Mouse (Mus musculus) macrophage (primary cell): ENCODE measurements around the gene Foxp1. TPM values are rescaled to one million over a fixed set of nuclear protein-coding genes. Genes with fewer than 3 reads are reported as not detected.

Source experiments
- H3K27ac ChIP-seq: fragments of 350-480 bp; formaldehyde crosslinking; 2 replicates; pipeline ENCODE4 v1.9.0; 2021
- H3K36me3 ChIP-seq: fragments of 350-480 bp; formaldehyde crosslinking; 2 replicates; pipeline ENCODE4 v1.9.0; 2021; ENCODE audit errors: inconsistent target
- H3K4me3 ChIP-seq: fragments of 350-480 bp; formaldehyde crosslinking; 2 replicates; pipeline ENCODE4 v1.9.0; 2021; ENCODE audit errors: inconsistent target
- H3K79me2 ChIP-seq: fragments of 350-480 bp; formaldehyde crosslinking; 2 replicates; pipeline ENCODE4 v1.9.0; 2021; ENCODE audit errors: inconsistent target
- WGBS: methylation state at CpG from one replicate; pipeline ENCODE4 v1.1.7; 2026; ENCODE audit warnings: inconsistent platforms; ENCODE audit not compliant: missing documents; 5-methylcytosine and 5-hydroxymethylcytosine counted together
- polyA plus RNA-seq: library from polyadenylated mRNA; stranded (reverse); fragments of 250-400 nt; gene quantifications from 3 replicates; pipeline ENCODE4 v1.2.4, GENCODE M21; 2018; ENCODE audit warnings: inconsistent platforms

The Foxp1 gene
- polyA plus RNA-seq, 1 experiment from 2014 or later = 38.9 TPM

DNA sequence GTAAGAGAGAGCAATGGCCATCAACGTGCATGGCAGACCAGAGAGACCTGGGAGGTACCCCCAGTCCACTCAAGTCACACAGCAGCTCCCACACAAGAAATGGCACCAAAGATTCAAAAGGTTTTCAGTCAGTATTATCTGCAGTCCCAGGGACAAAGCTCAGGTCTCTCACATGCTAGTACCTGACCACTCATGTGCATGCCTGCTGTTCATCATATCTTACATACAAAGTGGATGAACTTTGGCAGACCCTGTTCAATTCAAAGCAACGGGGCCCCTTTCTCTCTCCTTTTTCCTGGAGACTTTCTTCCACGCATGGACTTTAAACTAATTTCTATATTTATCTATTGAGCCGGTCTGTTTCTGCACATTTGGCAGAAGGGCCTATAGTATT, 260.8 kb downstream of the Foxp1 start:
- 52% methylated on average over 4 of the region's 4 CpGs for WGBS
- peak overlapping the region; percentile 46 for H3K27ac ChIP-seq

DNA sequence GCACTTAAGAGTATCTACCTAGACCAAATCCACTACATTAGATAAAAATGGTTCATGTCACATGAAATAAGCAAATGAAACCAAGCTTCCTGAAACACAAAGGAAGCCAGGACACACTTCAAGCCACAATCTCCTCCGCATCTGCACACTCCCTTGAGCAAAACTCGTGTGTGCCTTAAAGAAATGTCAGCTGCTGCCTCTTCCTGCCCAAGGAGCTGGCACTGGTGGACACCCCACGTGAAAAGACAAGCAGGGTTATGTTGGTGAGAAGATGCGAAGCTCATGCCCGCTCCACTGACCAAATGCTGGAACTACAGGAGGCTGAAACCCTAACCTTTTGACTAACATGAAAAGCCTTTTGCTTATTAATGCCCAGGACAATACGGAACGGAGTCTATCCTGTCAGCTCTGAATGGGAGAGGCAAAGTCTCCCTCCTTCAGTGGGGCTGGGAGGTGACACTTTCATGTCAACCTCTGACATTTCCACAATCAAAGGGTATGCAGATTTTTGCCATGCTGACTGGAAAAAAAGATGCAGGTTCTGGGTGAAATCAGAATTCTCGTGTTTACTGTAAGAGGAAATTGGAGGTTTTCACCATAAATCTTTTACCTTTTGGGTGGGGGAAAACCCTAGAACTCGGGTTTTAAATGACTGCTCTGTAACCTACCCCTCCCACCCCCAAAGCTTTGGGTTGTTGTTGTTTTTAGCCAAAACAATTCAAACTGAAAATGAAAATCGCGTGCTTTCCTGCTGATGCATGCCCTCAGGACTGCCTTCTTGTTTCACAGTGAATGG, 261.4 kb downstream of the Foxp1 start:
- Histone ChIP-seq H3K4me3 (no peak overlapping the region), H3K36me3 (no peaks in the 10 kb centered on the region), H3K79me2 (no peaks in the 10 kb centered on the region), H3K27ac (peak overlapping the region; percentile 46)
- 14% methylated on average over 11 of the region's 11 CpGs for WGBS

More for the DNA sequence above, 260.8 kb downstream of the Foxp1 start:
- Histone ChIP-seq H3K4me3 (no peak overlapping the region), H3K79me2 (no peaks in the 10 kb centered on the region), H3K36me3 (no peaks in the 10 kb centered on the region)

DNA sequence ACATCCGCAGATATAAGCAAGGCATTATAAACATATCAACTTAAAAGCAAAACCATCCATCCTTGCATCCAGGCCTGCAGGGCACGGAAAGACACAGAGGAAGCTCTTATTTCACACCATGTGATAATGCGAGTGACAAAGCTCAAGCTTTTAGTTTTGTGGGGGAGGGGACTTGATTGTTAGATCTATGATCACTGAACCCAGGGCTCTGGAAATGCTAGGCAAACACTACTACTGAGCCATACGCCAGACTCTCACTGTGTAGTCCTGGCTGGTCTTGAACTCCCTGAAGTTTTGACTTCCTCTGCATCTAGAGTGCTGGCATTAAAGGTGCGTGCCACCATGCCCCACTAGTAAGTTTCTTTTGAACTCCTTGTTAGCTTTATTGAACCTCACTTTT, 264.2 kb downstream of the Foxp1 start:
- no peaks in the 10 kb centered on the region for H3K79me2 ChIP-seq
- H3K36me3 ChIP-seq = no peaks in the 10 kb centered on the region
- no peak overlapping the region for H3K27ac ChIP-seq
- WGBS = 85% methylated on average over 5 of the region's 5 CpGs
- H3K4me3 ChIP-seq = no peak overlapping the region

DNA sequence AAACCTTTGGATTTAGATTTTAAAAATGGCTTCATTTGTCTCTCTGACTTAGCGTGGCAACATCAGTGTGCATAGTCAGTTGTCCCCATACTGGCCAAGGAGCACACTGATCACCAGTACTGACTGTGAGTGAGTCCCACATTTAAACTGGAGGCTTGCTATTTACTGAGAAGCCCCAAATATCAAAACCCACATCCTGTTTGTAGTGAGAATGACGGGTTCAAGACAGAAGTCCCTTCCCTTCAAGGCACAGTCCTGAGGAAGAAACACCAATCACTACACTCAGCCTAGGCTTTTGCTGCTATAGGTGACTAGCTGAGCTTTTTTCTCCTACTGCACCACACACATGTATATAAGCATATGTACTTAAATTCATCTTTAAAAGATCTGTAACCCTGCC, 264.8 kb downstream of the Foxp1 start:
- Histone ChIP-seq H3K79me2 (no peaks in the 10 kb centered on the region), H3K36me3 (no peaks in the 10 kb centered on the region), H3K4me3 (no peak overlapping the region), H3K27ac (no peak overlapping the region)
- 64% methylated on average over 2 of the region's 2 CpGs for WGBS

GRCm38 (mm10) chr6:99253331-99253730, 269.2 kb downstream of the Foxp1 start:
- H3K79me2 ChIP-seq = no peaks in the 10 kb centered on the region
- H3K27ac ChIP-seq = no peak overlapping the region
- no peaks in the 10 kb centered on the region for H3K36me3 ChIP-seq
- 90% methylated on average over 8 of the region's 8 CpGs for WGBS
- no peak overlapping the region for H3K4me3 ChIP-seq

DNA sequence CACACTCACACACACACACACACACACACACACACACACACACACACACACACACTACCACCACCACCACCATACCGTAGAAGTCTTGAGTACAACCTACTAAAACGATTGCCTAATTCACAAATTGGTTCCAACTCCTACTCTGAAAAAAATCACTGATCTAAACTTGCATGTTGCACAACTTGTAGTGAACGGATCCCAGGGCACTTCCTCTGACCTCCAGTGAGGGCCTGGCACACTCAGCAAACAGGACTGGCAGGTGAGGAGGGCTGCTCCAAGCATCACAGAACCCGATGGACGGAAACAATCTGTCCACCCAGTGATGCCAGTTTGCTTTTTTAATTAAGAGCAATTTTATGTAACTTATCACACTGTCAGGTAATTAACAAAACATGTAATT, 269.7 kb downstream of the Foxp1 start:
- no peak overlapping the region for H3K4me3 ChIP-seq
- no peak overlapping the region for H3K27ac ChIP-seq
- 35% methylated on average over 5 of the region's 5 CpGs for WGBS
- no peaks in the 10 kb centered on the region for H3K79me2 ChIP-seq
- H3K36me3 ChIP-seq = no peaks in the 10 kb centered on the region

- WGBS = 58% methylated on average over 4 of the region's 4 CpGs
- no peak overlapping the region for H3K27ac ChIP-seq
- no peak overlapping the region for H3K4me3 ChIP-seq
- H3K79me2 ChIP-seq = no peaks in the 10 kb centered on the region
- no peaks in the 10 kb centered on the region for H3K36me3 ChIP-seq
These were observed 270.6 kb downstream of the Foxp1 start for GRCm38 (mm10) chr6:99251924-99252323.

DNA sequence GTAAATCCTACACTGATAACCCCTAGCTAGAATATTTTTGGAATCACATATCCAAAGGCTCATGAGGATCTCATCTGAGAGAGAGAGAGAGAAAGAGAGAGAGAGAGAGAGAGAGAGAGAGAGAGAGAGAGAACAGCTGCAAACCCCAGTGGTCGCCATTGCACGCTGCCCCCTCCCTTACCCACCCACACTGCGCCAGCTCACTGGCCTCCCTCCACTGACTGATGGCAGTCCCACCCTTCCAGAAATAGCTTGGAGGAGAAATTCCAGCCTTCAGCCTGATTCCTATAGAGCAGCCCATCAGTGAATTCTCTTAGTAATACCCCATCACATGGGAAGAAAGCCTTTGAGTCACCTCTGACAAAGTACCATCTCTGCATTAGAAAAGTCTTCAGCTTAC, 271.3 kb downstream of the Foxp1 start:
- 100% methylated on average over 1 of the region's 3 CpGs for WGBS
- H3K36me3 ChIP-seq = no peaks in the 10 kb centered on the region
- no peaks in the 10 kb centered on the region for H3K79me2 ChIP-seq
- H3K4me3 ChIP-seq = no peak overlapping the region
- H3K27ac ChIP-seq = no peak overlapping the region

GRCm38 (mm10) chr6:99249496-99250030, 273.0 kb downstream of the Foxp1 start:
- WGBS = 100% methylated on average over 3 of the region's 5 CpGs
- no peaks in the 10 kb centered on the region for H3K36me3 ChIP-seq
- H3K4me3 ChIP-seq = no peak overlapping the region
- H3K79me2 ChIP-seq = no peaks in the 10 kb centered on the region
- no peak overlapping the region for H3K27ac ChIP-seq

- WGBS = 25% methylated on average over 8 of the region's 8 CpGs
These were observed 274.1 kb downstream of the Foxp1 start for GRCm38 (mm10) chr6:99248396-99248795.

GRCm38 (mm10) chr6:99241625-99242395, 280.7 kb downstream of the Foxp1 start:
- Histone ChIP-seq H3K27ac (peak overlapping the region; percentile 64), H3K79me2 (no peaks in the 10 kb centered on the region), H3K36me3 (no peaks in the 10 kb centered on the region), H3K4me3 (no peak overlapping the region)
- WGBS = 56% methylated on average over 10 of the region's 10 CpGs

More at GRCm38 (mm10) chr6:99248396-99248795, 274.1 kb downstream of the Foxp1 start:
- Histone ChIP-seq H3K27ac (no peak overlapping the region), H3K36me3 (no peaks in the 10 kb centered on the region), H3K4me3 (no peak overlapping the region), H3K79me2 (no peaks in the 10 kb centered on the region)

DNA sequence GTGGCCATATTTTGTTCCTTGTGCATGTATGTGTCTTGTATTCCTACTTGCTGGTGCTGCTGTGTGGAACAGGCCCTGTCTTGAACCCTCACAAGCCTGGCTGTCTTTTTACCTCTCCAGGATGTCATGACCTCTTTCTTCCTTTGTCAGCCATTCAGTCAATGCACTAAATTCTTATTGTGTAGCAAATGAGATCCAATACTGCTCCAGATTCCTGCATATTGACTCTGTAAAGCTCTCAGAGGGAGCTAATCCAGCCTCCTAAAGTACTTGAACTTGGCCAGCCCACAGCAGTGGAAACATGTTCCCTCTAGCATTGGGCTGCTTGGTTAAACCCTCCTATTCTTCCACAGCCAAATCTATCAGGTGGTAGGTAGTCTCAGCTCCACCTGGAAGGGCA, 281.8 kb downstream of the Foxp1 start:
- H3K36me3 ChIP-seq = no peaks in the 10 kb centered on the region
- no peak overlapping the region for H3K4me3 ChIP-seq
- H3K27ac ChIP-seq = peak overlapping the region; percentile 64; the same call in 1 of the 2 replicates
- H3K79me2 ChIP-seq = no peaks in the 10 kb centered on the region

- Histone ChIP-seq H3K4me3 (no peak overlapping the region), H3K79me2 (no peaks in the 10 kb centered on the region), H3K27ac (no peak overlapping the region), H3K36me3 (no peaks in the 10 kb centered on the region)
- WGBS = 92% methylated on average over 8 of the region's 8 CpGs
These were observed 286.9 kb downstream of the Foxp1 start for GRCm38 (mm10) chr6:99235588-99235987.

GRCm38 (mm10) chr6:99233411-99233810, 289.1 kb downstream of the Foxp1 start:
- no peak overlapping the region for H3K4me3 ChIP-seq
- H3K27ac ChIP-seq = no peak overlapping the region
- no peaks in the 10 kb centered on the region for H3K79me2 ChIP-seq
- H3K36me3 ChIP-seq = no peaks in the 10 kb centered on the region
- WGBS = 98% methylated on average over 10 of the region's 10 CpGs

DNA sequence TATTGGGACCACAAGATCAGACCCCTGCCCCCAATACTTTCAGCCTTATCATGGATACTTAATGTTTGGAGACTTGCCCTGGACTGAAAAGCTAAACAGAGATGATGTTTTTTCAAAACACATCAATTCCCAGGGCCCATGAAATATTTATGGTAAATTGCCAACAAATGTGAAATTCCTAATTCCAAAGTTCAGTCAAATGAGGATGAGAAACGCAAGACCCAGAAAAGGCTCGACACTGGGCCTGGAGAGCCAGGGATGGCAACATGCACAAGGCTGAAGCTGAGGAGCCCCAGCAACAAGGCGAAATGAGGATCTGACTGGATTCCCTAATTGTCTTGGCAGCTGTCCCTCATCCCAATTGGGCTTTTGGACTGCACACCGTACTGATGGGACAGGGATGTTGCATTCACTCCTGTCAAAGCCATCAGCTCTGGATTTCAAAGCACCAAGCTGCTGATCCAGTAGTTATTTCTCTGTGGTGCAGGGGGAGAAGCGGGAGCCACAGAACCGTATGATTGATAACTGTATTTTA, 294.1 kb downstream of the Foxp1 start:
- whole genome bisulfite sequencing = 93% methylated on average over 6 of the region's 6 CpGs
- H3K27ac ChIP-seq = no peak overlapping the region
- no peaks in the 10 kb centered on the region for H3K79me2 ChIP-seq
- H3K4me3 ChIP-seq = no peak overlapping the region
- H3K36me3 ChIP-seq = no peaks in the 10 kb centered on the region
